Mouse (Mus musculus): Measurements from ENCODE around the gene Ptgds.

Gene Ptgds

DNA sequence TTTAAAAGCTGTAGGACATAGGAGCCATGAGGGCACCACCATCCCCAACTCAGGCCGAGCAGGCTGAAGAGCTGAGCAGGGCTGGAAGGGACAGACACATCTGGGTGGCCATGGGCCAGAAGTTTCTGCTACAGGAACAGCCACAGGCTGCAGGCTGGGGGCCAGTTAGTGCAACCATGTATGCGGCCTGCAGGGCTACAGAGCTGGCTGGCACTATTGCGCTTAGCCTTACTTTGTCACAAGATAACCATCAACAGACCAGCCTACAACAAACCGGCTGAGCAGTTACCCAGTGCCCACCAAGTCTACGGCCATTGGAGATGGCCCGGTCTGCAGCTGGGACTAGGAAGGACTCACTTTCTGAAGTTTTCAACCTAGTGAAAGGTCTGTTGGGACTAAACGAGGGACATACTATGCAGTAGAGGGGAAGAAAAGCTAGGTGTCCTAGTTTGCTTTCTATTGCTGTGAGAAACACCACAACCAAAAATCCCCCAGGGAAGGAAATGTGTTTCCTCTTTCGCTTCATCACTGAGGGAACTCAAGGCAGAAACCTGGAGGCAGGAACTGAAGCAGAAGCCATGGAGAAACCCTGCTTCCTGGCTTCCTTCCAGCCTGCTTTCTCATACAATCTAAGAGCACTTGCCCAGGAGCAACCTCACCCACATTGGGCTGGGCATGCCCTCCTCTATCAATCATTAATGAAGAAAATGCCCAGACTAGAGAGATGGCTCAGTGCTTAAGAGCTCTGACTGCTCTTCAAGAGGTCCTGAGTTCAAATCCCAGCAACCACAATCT is 18.8 kb downstream of the Ptgds start:
- no peak for DNase-seq (ENCODE audit: low read depth, low spot score)

DNA sequence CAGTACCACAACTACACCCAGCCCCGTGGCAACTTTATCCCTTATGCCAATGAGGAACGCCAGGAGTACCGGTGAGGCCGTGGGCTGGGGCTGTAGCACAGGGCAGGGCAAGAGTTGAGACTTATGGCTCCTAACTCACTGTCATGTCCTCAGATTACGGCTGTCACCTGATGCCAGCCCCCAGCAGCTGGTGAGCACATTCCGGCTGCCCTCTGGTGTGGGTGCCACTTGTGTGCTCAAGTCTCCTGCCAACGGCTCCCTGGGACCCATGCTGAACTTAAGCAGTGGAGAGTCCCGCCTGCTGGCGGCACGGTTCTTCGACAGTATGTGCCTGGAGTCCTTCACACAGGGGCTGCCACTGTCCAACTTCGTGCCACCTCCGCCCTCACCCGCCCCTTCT is 27.2 kb downstream of the Ptgds start:
- DNase-seq (ENCODE audit: low read depth, low spot score) = no peak

DNA sequence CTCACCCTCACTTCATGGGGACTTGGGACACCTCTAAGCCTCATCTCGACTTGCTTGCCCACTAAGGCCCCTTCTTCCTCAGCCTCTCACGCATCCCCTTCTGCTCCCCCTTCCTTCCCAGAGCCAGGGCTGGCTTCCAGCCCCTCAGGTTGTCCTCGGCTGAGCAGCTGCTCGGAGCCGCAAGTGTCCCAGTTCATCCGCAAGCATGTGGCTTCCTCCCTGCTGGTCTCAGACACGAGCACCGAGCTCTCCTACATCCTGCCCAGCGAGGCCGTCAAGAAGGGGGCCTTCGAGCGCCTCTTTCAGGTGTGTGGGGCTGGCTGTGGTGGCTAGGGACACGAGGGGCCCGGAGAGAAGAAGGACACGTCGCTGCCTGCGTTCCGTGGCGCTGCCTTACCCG is 28.8 kb downstream of the Ptgds start:
- DNase-seq (ENCODE audit: low read depth, low spot score) = no peak

DNA sequence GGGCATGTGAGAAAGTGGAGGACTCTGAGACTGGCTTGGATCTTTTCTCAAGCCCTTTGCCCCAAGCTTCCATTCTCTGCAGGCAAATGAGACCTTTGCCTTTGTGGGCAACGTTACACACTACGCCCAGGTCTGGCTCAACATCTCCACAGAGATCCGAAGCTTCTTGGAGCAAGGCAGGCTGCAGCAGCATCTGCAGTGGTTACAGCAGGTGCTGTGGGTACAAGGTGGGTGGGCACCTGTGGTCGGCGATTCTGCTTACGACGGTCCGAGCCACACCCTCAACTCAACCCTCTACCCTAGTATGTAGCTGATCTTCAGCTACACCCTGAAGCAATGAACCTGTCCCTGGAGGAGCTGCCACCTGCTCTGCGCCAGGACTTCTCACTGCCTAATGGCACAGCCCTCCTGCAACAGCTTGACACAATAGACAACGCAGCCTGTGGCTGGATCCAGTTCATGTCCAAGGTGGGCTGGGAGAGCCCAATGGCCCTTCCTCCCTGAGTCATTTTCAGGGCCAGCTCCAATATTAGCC is 33.5 kb downstream of the Ptgds start:
- DNase-seq (ENCODE audit: low read depth, low spot score) = no peak

DNA sequence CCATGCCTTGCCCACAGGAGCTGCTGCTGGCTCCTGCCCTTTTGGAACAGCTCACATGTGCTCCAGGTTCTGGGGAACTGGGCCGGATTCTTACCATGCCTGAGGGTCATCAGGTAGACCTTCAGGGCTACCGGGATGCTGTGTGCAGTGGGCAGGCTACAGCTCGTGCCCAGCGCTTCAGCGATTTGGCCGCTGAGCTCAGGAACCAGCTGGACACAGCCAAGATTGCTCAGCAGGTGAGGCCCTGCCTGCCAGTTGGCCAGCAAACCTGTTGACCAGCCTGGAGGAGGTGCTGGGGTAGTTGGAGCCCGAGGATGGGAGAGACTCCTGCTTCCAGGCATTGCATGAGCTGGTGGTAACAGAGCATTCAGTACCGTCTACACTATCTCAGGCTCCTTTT is 35.6 kb downstream of the Ptgds start:
- DNase-seq (ENCODE audit: low read depth, low spot score) = peak; percentile 98

DNA sequence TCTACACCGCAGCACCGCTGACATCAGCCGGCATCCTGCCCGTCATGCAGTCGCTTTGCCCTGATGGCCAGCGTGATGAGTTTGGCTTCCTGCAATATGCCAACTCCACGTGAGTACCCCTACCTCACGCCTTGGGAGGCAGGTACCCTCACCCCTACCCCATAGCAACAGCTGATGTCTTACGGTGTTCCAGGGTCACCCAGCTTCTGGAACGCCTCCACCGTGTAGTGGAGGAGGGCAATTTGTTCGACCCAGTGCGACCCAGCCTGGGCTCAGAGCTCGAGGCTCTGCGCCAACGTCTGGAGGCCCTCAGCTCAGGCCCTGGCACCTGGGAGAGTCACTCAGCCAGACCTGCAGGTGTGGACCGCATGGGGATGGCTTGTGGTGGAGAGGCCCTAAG is 36.7 kb downstream of the Ptgds start:
- DNase-seq (ENCODE audit: low read depth, low spot score) = no peak

DNA sequence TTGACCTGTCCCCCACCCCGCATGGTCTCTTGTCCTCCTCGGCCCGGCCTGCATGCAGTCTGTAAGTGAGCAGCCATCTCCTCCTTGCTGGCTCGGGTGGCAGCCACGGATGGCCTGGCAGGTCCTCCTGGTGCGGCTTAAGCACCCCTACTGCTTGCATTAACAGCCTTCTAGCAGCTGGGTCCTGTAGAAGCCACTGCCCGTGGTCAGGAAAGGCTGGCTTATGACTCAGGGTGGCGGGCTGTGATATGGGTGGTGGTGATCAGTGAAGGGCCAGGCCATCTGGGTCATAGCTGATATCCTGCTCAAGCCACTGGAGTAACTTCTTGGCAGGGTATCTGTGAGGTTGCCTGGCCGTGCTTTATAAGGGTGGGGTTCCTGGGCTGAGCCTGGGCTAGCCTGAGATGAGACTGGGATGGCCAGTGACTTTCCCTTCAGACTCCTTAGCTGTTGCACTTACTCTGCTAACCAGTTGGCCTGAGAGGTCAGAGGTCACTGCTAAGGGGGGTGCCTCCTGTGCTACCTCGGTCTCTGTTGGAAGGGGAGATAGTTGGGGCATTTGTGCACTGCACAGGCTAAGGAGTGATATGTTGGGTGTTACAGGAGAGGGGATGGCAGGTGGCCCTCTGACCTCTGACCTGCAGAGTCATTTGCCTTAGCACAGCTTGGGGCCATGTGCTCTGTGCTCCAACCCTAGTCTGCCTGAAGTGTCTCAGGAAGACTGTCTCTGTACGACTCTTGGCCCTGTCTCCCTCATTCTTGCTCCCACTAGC is 37.3 kb downstream of the Ptgds start:
- no peak for DNase-seq (ENCODE audit: low read depth, low spot score)

DNA sequence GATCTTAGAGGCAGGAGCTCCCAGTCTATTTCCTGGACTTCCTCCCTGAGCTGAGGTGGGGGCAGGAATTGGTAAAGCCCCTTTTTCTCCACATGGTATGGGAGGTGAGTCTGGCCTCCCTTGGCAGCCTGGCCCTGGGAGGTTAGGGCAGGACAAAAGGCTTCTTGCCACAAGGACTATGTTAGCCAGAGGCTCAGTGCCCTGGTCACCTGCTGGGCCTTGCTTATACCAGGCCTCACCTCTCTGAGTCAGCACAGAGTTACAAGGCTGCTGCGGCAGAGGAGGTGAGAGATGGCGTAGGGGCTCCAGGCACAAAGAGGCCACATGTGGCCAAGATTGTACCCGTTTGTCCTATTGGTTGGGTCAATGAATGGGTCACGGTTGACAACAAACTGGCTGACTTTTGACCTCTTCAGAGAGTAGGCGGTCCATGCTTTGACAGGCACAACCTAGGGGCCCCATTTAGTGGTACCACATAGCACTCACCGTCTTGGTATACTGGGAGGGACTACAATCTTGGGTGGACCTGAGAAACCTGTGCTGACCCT is 38.5 kb downstream of the Ptgds start:
- peak; percentile 71 for DNase-seq (ENCODE audit: low read depth, low spot score)

DNA sequence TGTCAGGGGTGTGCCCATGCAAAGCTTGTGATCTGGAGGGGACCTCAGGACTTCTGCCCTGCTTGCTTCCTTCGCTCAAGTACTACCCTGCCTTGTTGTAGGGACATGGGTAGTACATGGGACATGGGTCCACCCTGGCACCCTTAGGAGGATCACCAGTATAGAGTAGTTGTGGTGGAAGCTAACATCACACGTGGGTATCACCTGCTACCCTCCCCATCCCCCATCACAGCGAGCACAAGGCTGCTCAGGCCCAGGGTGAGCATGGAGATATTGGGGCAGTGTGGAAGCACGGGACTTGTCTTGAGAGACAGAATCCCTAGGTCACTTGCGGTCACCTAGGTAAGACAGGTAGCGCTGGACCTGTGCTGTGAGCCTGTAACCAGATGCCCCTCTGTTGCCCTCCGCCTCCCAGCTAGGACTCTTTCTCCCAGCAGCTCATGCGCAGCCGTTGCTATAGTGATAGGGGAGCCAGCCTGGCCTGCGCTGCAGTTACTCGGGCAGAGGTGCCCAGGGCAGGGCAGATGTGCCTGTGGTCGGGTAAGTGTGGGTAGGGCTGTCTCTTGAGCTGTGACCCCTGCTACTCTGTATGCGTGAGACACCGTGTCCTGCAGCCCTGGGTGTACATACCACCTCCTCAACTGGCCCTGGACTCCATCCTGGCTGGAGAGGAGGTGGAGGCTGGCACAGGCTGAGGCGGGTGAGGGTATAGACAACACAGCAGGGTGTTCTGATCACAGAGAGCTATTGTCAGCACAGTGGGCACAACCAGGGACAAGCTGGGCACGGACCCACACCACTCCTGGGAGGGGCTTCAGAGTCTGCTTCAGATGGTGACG is 39.2 kb downstream of the Ptgds start:
- DNase-seq (ENCODE audit: low read depth, low spot score) = peak; percentile 88

DNA sequence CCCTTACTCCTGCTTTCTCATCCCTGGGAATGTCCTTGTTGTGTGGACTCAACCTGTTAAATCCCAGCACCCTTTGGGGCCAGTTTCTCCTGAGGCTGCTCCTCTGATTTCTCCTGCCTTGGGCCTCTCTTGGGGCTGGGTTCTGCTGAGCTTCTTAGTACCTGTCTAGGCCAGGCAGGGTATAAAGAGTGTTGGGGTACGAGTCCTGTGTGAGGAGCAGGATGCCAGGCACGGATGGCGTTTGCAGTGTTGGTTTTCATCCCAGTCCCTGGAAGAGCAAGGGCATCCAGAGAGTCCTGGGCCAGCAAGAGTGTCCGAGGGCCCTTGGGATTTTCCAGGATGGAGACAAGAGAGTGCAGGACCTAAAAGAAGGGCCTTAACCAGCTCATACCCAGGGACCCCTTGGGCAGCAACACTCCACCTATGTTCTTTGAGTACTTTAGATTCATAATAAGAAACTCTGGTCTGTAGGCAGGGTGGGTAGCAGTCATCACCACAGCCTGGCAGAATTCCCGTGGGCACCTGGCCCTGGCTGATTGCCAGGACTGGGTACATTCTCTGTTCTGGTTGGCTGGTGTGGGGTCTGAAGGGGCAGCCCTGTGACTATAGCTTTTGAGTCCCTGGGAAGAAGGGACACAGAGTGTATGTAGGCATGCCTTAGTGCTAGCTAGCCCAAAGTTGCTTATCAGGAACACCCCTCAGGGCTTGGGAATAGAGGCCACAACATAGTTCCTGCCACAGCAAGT is 40.2 kb downstream of the Ptgds start:
- peak; percentile 70 for DNase-seq (ENCODE audit: low read depth, low spot score)

DNA sequence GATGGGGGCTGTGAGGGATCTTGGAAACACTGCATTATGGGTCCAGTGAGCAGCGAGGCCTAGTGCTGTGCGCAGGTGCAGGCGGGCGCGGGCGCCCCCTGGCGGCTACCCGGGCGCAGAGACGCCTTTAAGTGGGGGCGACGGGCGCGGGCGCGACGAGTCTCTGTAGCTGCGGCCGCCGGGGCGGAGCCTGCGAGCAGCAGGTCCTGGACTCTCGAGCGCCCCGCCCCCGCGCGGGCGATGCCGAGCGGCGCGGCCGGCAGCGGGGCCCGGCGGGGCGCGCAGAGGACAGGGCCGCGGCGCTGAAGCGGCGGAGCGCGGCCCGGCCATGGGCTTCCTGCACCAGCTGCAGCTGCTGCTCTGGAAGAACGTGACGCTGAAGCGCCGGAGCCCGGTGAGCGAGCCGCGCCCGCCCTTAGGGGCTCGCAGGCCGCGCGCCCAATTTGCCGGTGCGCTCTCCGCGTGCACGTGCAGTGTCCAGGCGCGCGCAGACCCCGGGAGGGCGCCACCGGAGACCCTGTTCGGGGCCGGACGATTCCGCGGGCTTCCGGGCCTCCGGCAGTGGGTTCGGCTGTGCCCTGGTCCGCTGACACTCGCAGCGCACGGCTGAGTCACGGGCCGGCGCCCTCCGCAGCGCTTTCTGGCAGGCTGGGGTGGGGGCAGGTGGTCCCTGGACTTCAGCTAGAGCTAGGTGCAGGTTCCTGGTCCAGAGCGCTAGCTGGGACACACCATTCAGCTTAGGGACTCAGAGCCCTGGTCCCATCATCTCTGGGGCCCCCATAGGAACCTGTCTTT is 41.2 kb downstream of the Ptgds start, which contains the start of gene Abca2:
Gene Abca2, plus strand, starts transcription at position 262 of the 795 bp plus-strand sequence.
- peak; percentile 97 for DNase-seq (ENCODE audit: low read depth, low spot score)

DNA sequence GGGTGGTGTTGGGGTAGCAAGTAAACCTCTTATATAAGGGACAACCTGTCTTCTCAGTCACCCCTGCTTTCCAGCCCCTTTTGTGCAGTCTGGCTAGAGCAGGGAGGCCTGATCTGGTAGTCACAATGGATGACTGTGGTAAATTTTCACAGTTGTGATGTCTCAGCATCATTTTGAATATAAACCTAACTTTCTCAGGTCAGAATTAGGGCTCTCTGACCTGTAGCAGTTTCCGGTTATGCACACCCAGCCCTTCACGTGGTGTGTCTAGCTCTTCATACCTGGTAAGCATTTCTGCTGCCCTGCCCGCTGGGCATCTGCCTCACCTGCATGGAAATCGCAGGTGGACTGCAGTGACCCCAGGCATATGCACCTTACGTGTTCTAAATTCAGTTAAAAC is 42.6 kb downstream of the Ptgds start:
- no peak for DNase-seq (ENCODE audit: low read depth, low spot score)

DNA sequence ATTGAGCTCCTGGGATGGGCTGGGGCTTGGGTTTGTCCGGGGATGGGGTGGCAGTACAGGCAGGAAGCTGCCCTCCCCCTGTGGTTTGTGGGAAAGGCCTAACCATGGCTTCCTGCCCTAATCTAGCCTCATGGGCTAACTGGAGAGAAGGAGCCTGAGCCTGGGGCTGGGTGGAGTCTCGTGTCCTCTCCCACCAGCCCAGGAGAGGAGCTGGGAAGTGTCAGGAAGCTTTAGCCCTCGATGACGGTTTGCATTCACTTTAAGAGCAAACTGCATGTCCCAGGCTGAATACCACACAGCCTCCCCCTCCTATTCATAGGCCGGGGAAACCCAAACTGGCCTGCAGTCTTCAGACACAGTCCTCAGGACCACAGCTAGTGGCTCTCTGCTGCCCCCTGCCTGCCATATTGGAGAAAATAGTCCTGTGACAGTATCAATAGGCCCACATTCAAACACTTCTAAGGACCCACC is 43.1 kb downstream of the Ptgds start:
- peak; percentile 90 for DNase-seq (ENCODE audit: low read depth, low spot score)

DNA sequence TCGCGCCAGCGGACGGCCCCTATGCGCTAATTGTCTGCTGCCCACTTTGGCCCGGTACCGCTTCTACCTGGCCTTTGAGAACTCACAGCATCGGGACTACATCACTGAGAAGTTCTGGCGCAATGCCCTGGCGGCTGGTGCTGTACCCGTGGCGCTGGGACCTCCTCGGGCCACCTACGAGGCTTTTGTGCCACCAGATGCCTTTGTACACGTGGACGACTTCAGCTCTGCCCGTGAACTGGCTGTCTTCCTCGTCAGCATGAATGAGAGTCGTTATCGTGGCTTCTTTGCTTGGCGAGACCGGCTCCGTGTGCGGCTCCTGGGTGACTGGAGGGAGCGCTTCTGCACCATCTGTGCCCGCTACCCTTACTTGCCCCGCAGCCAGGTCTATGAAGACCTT is 44.4 kb downstream of the Ptgds start:
- no peak for DNase-seq (ENCODE audit: low read depth, low spot score)

DNA sequence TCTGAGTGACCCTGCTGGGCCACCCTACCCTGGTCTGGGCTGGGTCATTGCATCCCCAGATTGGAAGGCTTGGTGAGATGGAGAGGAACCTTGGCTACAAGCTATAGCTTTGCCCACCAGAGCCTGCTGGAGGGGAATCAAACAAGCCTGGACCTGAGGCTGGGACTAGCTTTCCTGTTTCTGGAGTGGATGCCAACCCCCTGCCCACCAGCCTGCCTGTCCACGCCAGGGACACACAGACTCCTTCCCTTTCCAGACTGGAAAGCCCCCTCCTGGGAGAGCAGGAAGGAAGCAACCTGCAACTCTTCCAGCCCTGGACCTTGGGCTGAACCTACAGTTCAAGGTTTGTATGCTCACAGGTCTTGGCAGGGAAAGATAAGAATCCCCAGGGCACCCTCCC is 46.2 kb downstream of the Ptgds start:
- no peak for DNase-seq (ENCODE audit: low read depth, low spot score)

DNA sequence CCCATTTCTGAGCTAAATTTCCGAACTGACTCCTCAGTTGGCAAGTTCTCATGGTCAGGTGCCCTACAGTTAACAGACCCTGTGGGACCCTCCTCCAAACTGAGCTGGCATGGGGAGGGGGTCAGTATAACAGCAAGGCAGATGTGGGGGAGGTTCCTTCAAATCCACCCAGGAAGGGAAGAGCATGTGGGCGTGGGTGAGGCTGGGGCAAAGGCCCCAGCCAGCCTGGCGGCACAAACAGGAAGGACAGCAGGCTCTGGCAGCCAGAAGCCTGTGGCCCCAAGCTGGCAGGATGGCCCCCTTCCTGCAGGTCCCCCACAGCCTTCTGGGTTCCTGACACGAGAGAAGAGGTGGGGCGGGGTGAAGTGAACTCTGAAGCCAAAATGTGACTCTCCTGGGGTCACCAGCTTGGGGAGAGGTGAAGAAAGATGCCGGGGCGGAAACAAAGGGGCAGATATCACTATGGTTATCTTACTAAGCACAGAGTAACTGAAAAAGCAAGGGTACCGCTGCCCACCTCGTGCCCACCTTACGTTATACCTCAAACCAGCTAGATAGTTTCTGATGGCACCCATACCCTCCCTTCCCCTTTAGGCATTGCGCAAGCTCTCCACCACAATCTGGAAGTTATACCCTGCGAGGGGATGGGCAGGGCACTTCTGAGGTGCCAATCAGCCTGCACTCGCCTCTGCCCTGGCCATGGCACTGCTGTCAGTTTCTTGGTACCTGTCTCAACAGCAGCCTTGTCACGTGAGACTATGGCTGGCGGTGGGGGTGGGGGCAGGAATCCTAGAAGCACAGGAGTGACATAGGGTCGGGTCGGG is 47.0 kb downstream of the Ptgds start, which contains the start of gene Fut7:
Gene Fut7, plus strand, starts transcription at position 681 of the 824 bp plus-strand sequence.
- DNase-seq (ENCODE audit: low read depth, low spot score) = peak; percentile 43

DNA sequence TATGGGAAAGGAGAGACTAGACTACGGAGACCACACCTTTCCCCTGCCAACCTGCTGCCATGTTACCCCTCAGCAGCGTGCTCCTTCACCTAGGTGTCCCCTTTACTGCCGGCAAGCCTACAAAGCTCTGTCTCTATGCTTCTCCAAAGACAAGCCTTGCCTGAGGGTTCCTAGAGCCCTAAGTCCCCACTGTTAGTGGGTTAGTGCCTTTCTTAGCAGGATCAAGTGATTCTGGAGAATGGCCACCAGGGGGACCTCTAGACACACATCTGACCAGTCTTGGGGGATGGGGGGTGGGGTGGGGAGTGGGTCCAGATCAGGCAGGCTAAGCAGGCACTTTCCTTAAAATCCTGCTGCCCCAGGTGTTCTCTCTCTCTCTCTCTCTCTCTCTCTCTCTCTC is 48.0 kb downstream of the Ptgds start:
- DNase-seq (ENCODE audit: low read depth, low spot score) = peak; percentile 86

DNA sequence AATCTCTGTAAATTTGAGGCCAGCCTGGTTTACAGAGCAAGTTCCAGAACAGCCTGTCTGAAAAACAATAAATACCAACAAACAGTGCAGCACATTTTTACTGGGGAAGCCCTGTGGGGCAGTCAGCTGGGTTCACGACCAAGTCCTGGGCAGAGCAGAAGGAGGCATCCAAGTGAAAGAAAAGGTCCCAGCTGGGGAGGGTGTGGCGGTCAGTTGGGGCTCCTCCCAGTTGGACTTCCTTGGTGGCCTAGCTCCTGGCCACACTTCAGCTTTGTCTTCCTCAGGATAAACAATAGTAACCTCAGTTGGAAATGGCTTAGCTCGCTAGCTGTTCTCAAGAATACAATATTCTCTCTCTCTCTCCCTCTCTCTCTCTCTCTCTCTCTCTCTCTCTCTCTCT is 52.4 kb downstream of the Ptgds start:
- DNase-seq (ENCODE audit: low read depth, low spot score) = no peak
